Mouse (Mus musculus): Measurements from ENCODE around the gene Pla2g4c. TPM values are rescaled to one million over a fixed set of nuclear protein-coding genes. Genes with fewer than 3 reads are reported as not detected.

The Pla2g4c gene
- polyA plus RNA-seq, 1 experiment from 2014 or later = 1.1 TPM

DNA sequence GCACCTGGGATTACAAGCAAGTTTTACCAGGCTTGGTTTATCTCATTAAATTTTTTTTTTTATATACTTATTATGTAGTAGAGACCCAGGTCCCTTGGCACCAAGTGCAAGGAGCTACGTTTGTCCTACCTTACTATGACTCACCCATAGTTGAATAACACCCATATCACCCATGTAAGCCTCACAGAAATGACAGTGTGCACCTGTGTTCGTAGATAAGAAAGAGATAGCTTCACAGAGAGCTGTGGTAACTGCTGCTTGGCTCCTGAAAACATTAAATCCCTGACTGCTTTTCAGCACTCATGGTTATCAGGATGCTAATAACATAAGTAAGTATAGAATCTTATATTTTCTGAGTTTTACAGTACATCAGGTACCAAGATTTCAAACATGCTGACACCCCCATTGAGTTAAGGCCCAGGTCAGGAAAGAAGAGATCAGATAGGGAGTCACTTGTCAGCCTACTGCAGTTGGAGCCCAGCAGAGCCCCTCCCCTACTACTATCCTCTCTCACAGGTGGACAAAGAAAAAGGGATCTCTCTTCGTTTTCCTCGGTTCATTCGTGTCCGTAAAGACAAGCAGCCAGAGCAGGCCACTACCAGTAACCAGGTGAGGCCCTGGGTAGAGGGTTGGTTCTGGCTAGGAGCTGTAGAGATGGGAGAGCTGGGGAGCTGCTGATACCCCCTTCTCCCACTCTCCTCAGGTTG, 13.8 kb upstream of the Pla2g4c start:
- H3K9ac ChIP-seq (ENCODE audit: low read depth, low read length) = no peak overlapping the region
- DNase-seq (ENCODE audit: low spot score) (no peak), ATAC-seq (ENCODE audit: low read depth) (no peak)
- peaks cover 75% of the 10 kb centered on the region for H3K36me3 ChIP-seq (ENCODE audit: control insufficient read depth, insufficient read depth, low read length)
- H3K4me2 ChIP-seq (ENCODE audit: low read depth, low read length) = no peak overlapping the region
- H3K4me1 ChIP-seq (ENCODE audit: control insufficient read depth, insufficient read depth, low read length) = no peaks in the 10 kb centered on the region
- no peaks in the 10 kb centered on the region for H3K27me3 ChIP-seq (replicated peaks; ENCODE audit: control insufficient read depth, insufficient read depth, low read length)
- H3K9me3 ChIP-seq (ENCODE audit: control insufficient read depth, low read length) = no peaks in the 10 kb centered on the region
- no peak overlapping the region for H3K27ac ChIP-seq (replicated peaks; ENCODE audit: low read depth, low read length)
- WGBS = 92% methylated on average over 6 of the region's 6 CpGs
- H3K4me3 ChIP-seq (ENCODE audit: low read depth, low read length) = no peak overlapping the region

DNA sequence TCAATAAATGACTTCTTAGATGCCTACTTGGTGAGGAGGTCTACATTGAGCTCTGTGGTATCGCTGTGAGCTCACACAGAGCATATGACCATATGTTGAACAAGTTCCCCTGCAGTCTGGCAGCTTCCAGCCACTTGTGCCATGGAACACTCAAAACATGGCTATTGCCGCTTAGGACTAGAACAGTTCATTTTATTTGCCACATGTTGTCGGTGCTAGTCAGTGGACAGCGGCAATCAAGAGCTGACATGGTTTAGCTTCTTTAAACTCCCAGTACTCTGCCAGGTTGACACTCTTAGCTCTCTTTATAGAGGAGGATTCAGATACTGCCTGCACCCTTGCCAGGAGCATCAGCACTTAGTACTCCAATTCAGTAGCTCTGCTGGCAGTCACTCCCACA, 13.1 kb upstream of the Pla2g4c start:
- no peaks in the 10 kb centered on the region for H3K9me3 ChIP-seq (ENCODE audit: control insufficient read depth, low read length)
- no peak overlapping the region for H3K27ac ChIP-seq (replicated peaks; ENCODE audit: low read depth, low read length)
- no peaks in the 10 kb centered on the region for H3K4me1 ChIP-seq (ENCODE audit: control insufficient read depth, insufficient read depth, low read length)
- 99% methylated on average over 4 of the region's 4 CpGs for WGBS
- H3K4me3 ChIP-seq (ENCODE audit: low read depth, low read length) = no peak overlapping the region
- DNase-seq (ENCODE audit: low spot score) = no peak
- no peak overlapping the region for H3K9ac ChIP-seq (ENCODE audit: low read depth, low read length)
- peaks cover 68% of the 10 kb centered on the region for H3K36me3 ChIP-seq (ENCODE audit: control insufficient read depth, insufficient read depth, low read length)
- H3K4me2 ChIP-seq (ENCODE audit: low read depth, low read length) = no peak overlapping the region
- H3K27me3 ChIP-seq (replicated peaks; ENCODE audit: control insufficient read depth, insufficient read depth, low read length) = no peaks in the 10 kb centered on the region
- ATAC-seq (ENCODE audit: low read depth) = no peak

- DNase-seq (ENCODE audit: low spot score) (peak; percentile 83), ATAC-seq (ENCODE audit: low read depth) (peak; percentile 92)
- Histone ChIP-seq H3K4me2 (ENCODE audit: low read depth, low read length) (no peak overlapping the region), H3K4me3 (ENCODE audit: low read depth, low read length) (no peak overlapping the region), H3K36me3 (ENCODE audit: control insufficient read depth, insufficient read depth, low read length) (peaks cover 43% of the 10 kb centered on the region), H3K27ac (replicated peaks; ENCODE audit: low read depth, low read length) (0 out of 2 replicates have a peak overlapping the region, but pooled peaks have one; percentile 6), H3K27me3 (replicated peaks; ENCODE audit: control insufficient read depth, insufficient read depth, low read length) (no peaks in the 10 kb centered on the region), H3K9me3 (ENCODE audit: control insufficient read depth, low read length) (no peaks in the 10 kb centered on the region), H3K4me1 (ENCODE audit: control insufficient read depth, insufficient read depth, low read length) (no peaks in the 10 kb centered on the region), H3K9ac (ENCODE audit: low read depth, low read length) (no peak overlapping the region)
- WGBS = 79% methylated on average over 5 of the region's 5 CpGs
Observed at GRCm38 (mm10) chr7:13314095-13314597, 10.3 kb upstream of the Pla2g4c start.

DNA sequence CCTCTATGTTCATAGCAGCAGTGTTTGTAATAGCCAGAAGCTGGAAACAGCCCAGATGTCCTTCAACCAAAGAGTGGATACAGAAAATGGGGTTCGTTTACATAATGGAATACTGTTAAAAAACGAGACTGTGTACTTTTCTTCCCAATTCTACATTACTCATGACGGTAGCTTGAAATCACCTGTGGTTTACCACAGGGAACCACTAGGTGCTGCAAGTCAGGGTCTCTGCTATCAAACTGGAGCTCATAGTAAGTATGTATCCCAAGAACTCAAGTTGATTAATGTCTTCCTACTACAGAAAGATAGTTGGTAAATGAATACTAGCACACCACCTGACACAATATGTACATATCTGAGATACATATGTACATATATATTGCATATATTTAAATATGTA, 3.0 kb upstream of the Pla2g4c start:
- WGBS = 86% methylated on average over 3 of the region's 3 CpGs
- DNase-seq (ENCODE audit: low spot score) (no peak), ATAC-seq (ENCODE audit: low read depth) (no peak)
- Histone ChIP-seq H3K27me3 (replicated peaks; ENCODE audit: control insufficient read depth, insufficient read depth, low read length) (no peaks in the 10 kb centered on the region), H3K4me2 (ENCODE audit: low read depth, low read length) (no peak overlapping the region), H3K4me3 (ENCODE audit: low read depth, low read length) (no peak overlapping the region), H3K9ac (ENCODE audit: low read depth, low read length) (no peak overlapping the region), H3K36me3 (ENCODE audit: control insufficient read depth, insufficient read depth, low read length) (no peaks in the 10 kb centered on the region), H3K4me1 (ENCODE audit: control insufficient read depth, insufficient read depth, low read length) (no peaks in the 10 kb centered on the region), H3K27ac (replicated peaks; ENCODE audit: low read depth, low read length) (no peak overlapping the region), H3K9me3 (ENCODE audit: control insufficient read depth, low read length) (no peaks in the 10 kb centered on the region)

GRCm38 (mm10) chr7:13330575-13330974, 6.1 kb downstream of the Pla2g4c start:
- WGBS = 93% methylated on average over 2 of the region's 2 CpGs

GRCm38 (mm10) chr7:13355943-13356342, 31.5 kb downstream of the Pla2g4c start:
- ATAC-seq (ENCODE audit: low read depth) (no peak), DNase-seq (ENCODE audit: low spot score) (no peak)
- Histone ChIP-seq H3K9ac (ENCODE audit: low read depth, low read length) (no peak overlapping the region), H3K27me3 (replicated peaks; ENCODE audit: control insufficient read depth, insufficient read depth, low read length) (no peaks in the 10 kb centered on the region), H3K9me3 (ENCODE audit: control insufficient read depth, low read length) (0 out of 2 replicates have a peak, but pooled peaks cover 8% of the 10 kb centered on the region), H3K36me3 (ENCODE audit: control insufficient read depth, insufficient read depth, low read length) (peaks cover 36% of the 10 kb centered on the region), H3K4me1 (ENCODE audit: control insufficient read depth, insufficient read depth, low read length) (no peaks in the 10 kb centered on the region), H3K4me3 (ENCODE audit: low read depth, low read length) (no peak overlapping the region), H3K27ac (replicated peaks; ENCODE audit: low read depth, low read length) (no peak overlapping the region), H3K4me2 (ENCODE audit: low read depth, low read length) (no peak overlapping the region)

More at GRCm38 (mm10) chr7:13330575-13330974, 6.1 kb downstream of the Pla2g4c start:
- H3K9me3 ChIP-seq (ENCODE audit: control insufficient read depth, low read length) = no peaks in the 10 kb centered on the region
- no peak for ATAC-seq (ENCODE audit: low read depth)
- DNase-seq (ENCODE audit: low spot score) = no peak
- no peaks in the 10 kb centered on the region for H3K27me3 ChIP-seq (replicated peaks; ENCODE audit: control insufficient read depth, insufficient read depth, low read length)
- H3K9ac ChIP-seq (ENCODE audit: low read depth, low read length) = no peak overlapping the region
- H3K36me3 ChIP-seq (ENCODE audit: control insufficient read depth, insufficient read depth, low read length) = no peaks in the 10 kb centered on the region
- no peak overlapping the region for H3K4me2 ChIP-seq (ENCODE audit: low read depth, low read length)
- no peak overlapping the region for H3K4me3 ChIP-seq (ENCODE audit: low read depth, low read length)
- H3K27ac ChIP-seq (replicated peaks; ENCODE audit: low read depth, low read length) = no peak overlapping the region
- no peaks in the 10 kb centered on the region for H3K4me1 ChIP-seq (ENCODE audit: control insufficient read depth, insufficient read depth, low read length)

GRCm38 (mm10) chr7:13380588-13380987, 56.1 kb downstream of the Pla2g4c start:
- Histone ChIP-seq H3K36me3 (ENCODE audit: control insufficient read depth, insufficient read depth, low read length) (no peaks in the 10 kb centered on the region), H3K27ac (replicated peaks; ENCODE audit: low read depth, low read length) (no peak overlapping the region), H3K4me2 (ENCODE audit: low read depth, low read length) (no peak overlapping the region), H3K9me3 (ENCODE audit: control insufficient read depth, low read length) (no peaks in the 10 kb centered on the region), H3K27me3 (replicated peaks; ENCODE audit: control insufficient read depth, insufficient read depth, low read length) (no peaks in the 10 kb centered on the region), H3K9ac (ENCODE audit: low read depth, low read length) (no peak overlapping the region), H3K4me3 (ENCODE audit: low read depth, low read length) (no peak overlapping the region), H3K4me1 (ENCODE audit: control insufficient read depth, insufficient read depth, low read length) (no peaks in the 10 kb centered on the region)
- DNase-seq (ENCODE audit: low spot score) (no peak), ATAC-seq (ENCODE audit: low read depth) (no peak)
- WGBS = 83% methylated on average over 2 of the region's 2 CpGs

GRCm38 (mm10) chr7:13397832-13398231, 73.4 kb downstream of the Pla2g4c start, which contains the start of gene Cabp5:
TSS of gene Cabp5 (plus strand) at chr7:13398132.
- WGBS = 76% methylated on average over 1 of the region's 1 CpGs
- no peaks in the 10 kb centered on the region for H3K9me3 ChIP-seq (ENCODE audit: control insufficient read depth, low read length)
- no peaks in the 10 kb centered on the region for H3K4me1 ChIP-seq (ENCODE audit: control insufficient read depth, insufficient read depth, low read length)
- no peak within 1 kb of the TSS for H3K9ac ChIP-seq (ENCODE audit: low read depth, low read length)
- no peak within 1 kb of the TSS for H3K4me2 ChIP-seq (ENCODE audit: low read depth, low read length)
- no peak within 1 kb of the TSS for H3K27ac ChIP-seq (replicated peaks; ENCODE audit: low read depth, low read length)
- DNase-seq (ENCODE audit: low spot score) (no peak), ATAC-seq (ENCODE audit: low read depth) (no peak)
- H3K36me3 ChIP-seq (ENCODE audit: control insufficient read depth, insufficient read depth, low read length) = no peaks in the 10 kb centered on the region
- H3K4me3 ChIP-seq (ENCODE audit: low read depth, low read length) = no peak within 1 kb of the TSS
- H3K27me3 ChIP-seq (replicated peaks; ENCODE audit: control insufficient read depth, insufficient read depth, low read length) = no peaks in the 10 kb centered on the region
